ENCODE assay signal across 13 mouse cellular contexts in genomic region chr4:155152476-155152875, GRCm38 (mm10).
DNase-seq lines count a peak whose midpoint lies in the region; ATAC-seq and TF ChIP-seq lines count a peak whose summit lies in the region.
"Had no signal": no experiment of that assay in that cellular context is flagged by ENCODE, and none has a peak within 500 bp of the region (broad histone marks: within the 10 kb centered on the region; RNA-seq: fewer than 3 reads in every experiment).

No protein-coding gene starts in this region.

- TF ChIP-seq CTCF in stomach, postnatal 0 days (IDR thresholded peaks at IDR 0.05; ENCODE audit: low read depth) = no peak

- no peak for ATAC-seq in heart, embryonic 15.5 days (replicated peaks; ENCODE audit: insufficient number of reproducible peaks, insufficient read depth, low FRiP score, low read depth)
- ATAC-seq in lung, embryonic 15.5 days (ENCODE audit: borderline replicate concordance, extremely low read depth, low FRiP score, low TSS enrichment) = no peak
- no peak for ATAC-seq in stomach, postnatal 0 days (ENCODE audit: low FRiP score, low TSS enrichment)

- H3K4me1 ChIP-seq in heart, embryonic 15.5 days (replicated peaks) = peaks cover 46% of the 10 kb centered on the region
- H3K4me1 ChIP-seq in lung, embryonic 15.5 days = peaks cover 55% of the 10 kb centered on the region
- H3K4me1 ChIP-seq in stomach, postnatal 0 days (replicated peaks; ENCODE audit: control insufficient read depth, insufficient read depth) = peaks cover 12% of the 10 kb centered on the region

- no peak for DNase-seq in heart, postnatal 4 days
- DNase-seq in lung, postnatal 36 days = no peak
- DNase-seq in cerebellum, adult 9-10 months = peak; percentile 99
- DNase-seq in naive thymus-derived CD4-positive, alpha-beta T cell, adult 2 months (ENCODE audit: low read depth) = peak; percentile 28
- no peak for DNase-seq in stomach, postnatal 0 days (ENCODE audit: low spot score)
- DNase-seq: gastrocnemius, postnatal 25 days; kidney, adult 2 months; thymus, postnatal 36 days had no signal

- peak overlapping the region; percentile 86; the same call in 1 of the 2 replicates for H3K27ac ChIP-seq in heart, embryonic 15.5 days
- H3K27ac ChIP-seq in lung, embryonic 15.5 days = peak overlapping the region; percentile 90
- no peak overlapping the region for H3K27ac ChIP-seq in stomach, postnatal 0 days (replicated peaks)
- H3K27ac ChIP-seq: hindbrain, embryonic 15.5 days had no signal

- no peak overlapping the region for H3K4me3 ChIP-seq in heart, embryonic 15.5 days
- no peak overlapping the region for H3K4me3 ChIP-seq in lung, embryonic 15.5 days
- no peak overlapping the region for H3K4me3 ChIP-seq in stomach, postnatal 0 days (ENCODE audit: low read depth, low read length)
- H3K4me3 ChIP-seq: hindbrain, embryonic 15.5 days had no signal

- H3K9ac ChIP-seq in heart, embryonic 15.5 days = no peak overlapping the region
- no peak overlapping the region for H3K9ac ChIP-seq in lung, embryonic 15.5 days
- H3K9ac ChIP-seq in stomach, postnatal 0 days (ENCODE audit: low read length) = no peak overlapping the region; the same call in 1 of the 2 replicates
- H3K9ac ChIP-seq: hindbrain, embryonic 15.5 days had no signal

- no peaks in the 10 kb centered on the region for H3K27me3 ChIP-seq in heart, embryonic 15.5 days
- no peaks in the 10 kb centered on the region for H3K27me3 ChIP-seq in lung, embryonic 15.5 days
- H3K27me3 ChIP-seq in stomach, postnatal 0 days (ENCODE audit: control insufficient read depth, insufficient read depth, low read length) = no peaks in the 10 kb centered on the region
- H3K27me3 ChIP-seq: hindbrain, embryonic 15.5 days had no signal

- no peak for TF ChIP-seq EP300 in stomach, postnatal 0 days (optimal IDR thresholded peaks at IDR 0.05)

- peaks cover 25% of the 10 kb centered on the region for H3K36me3 ChIP-seq in heart, embryonic 15.5 days
- H3K36me3 ChIP-seq in lung, embryonic 15.5 days = peaks cover 22% of the 10 kb centered on the region
- H3K36me3 ChIP-seq in stomach, postnatal 0 days (ENCODE audit: control insufficient read depth, insufficient read depth, low read length) = peaks cover 18% of the 10 kb centered on the region

- H3K4me2 ChIP-seq in heart, embryonic 15.5 days = no peak overlapping the region; the same call in 1 of the 2 replicates
- H3K4me2 ChIP-seq in lung, embryonic 15.5 days = peak overlapping the region; percentile 84; the same call in 1 of the 2 replicates
- no peak overlapping the region for H3K4me2 ChIP-seq in stomach, postnatal 0 days (replicated peaks; ENCODE audit: low read depth)
- H3K4me2 ChIP-seq: hindbrain, embryonic 15.5 days; midbrain, embryonic 11.5 days had no signal

- no peaks in the 10 kb centered on the region for H3K9me3 ChIP-seq in heart, embryonic 15.5 days (replicated peaks)
- H3K9me3 ChIP-seq in lung, embryonic 15.5 days = no peaks in the 10 kb centered on the region
- H3K9me3 ChIP-seq in stomach, postnatal 0 days (ENCODE audit: control insufficient read depth, low read length) = no peaks in the 10 kb centered on the region
- H3K9me3 ChIP-seq: forebrain, embryonic 10.5 days; hindbrain, embryonic 15.5 days had no signal

- WGBS in heart, embryonic 15.5 days = 93% methylated on average over 6 of the region's 6 CpGs
- 94% methylated on average over 6 of the region's 6 CpGs for WGBS in lung, embryonic 15.5 days
- 95% methylated on average over 6 of the region's 6 CpGs for WGBS in stomach, postnatal 0 days

Comparison
In these comparisons a context has a peak if more than half of its experiments do, and no peak if none do; other contexts are left out.
1. DNase-seq: peak in cerebellum, adult 9-10 months (single experiment) and naive thymus-derived CD4-positive, alpha-beta T cell, adult 2 months (single experiment); none in heart, postnatal 4 days (single experiment), lung, postnatal 36 days (single experiment) and stomach, postnatal 0 days (single experiment).